Mouse (Mus musculus) hindbrain, embryonic 11.5 days (tissue): Measurements from ENCODE around the gene Myog. TPM values are rescaled to one million over a fixed set of nuclear protein-coding genes. Genes with fewer than 3 reads are reported as not detected.
A peak's percentile ranks its signal among the peaks of the same experiment; 100 is the strongest.

Source experiments
- ATAC-seq: fragments of 200-750 bp; cut with Nextera tagmentation; 2 replicates; pipeline ENCODE4 v1.8.0; 2017; ENCODE audit warnings: mild to moderate bottlenecking, moderate TSS enrichment, moderate library complexity; ENCODE audit not compliant: low FRiP score
- DNase-seq: peaks from one replicate; pipeline ENCODE4 v3.0.0-alpha.2; 2015; ENCODE audit warnings: low spot score
- H3K27ac ChIP-seq: fragments of 300-500 bp; sonication (generic); 2 replicates; pipeline ENCODE4 v1.5.1; 2014; ENCODE audit warnings: mild to moderate bottlenecking, low read depth, low read length
- H3K27me3 ChIP-seq: fragments of 300-500 bp; sonication (generic); 2 replicates; pipeline ENCODE4 v1.6.1; 2014; ENCODE audit warnings: mild to moderate bottlenecking, low read length, moderate library complexity, mixed read lengths; ENCODE audit not compliant: control insufficient read depth, insufficient read depth
- H3K36me3 ChIP-seq: fragments of 300-500 bp; sonication (generic); 2 replicates; pipeline ENCODE4 v1.6.1; 2014; ENCODE audit warnings: mild to moderate bottlenecking, low read length, moderate library complexity, mixed read lengths; ENCODE audit not compliant: control insufficient read depth, insufficient read depth
- H3K4me1 ChIP-seq: fragments of 300-500 bp; sonication (generic); replicated peaks from 2 replicates; pipeline ENCODE4 v1.6.1; 2014; ENCODE audit warnings: low read length, mixed read lengths; ENCODE audit not compliant: control insufficient read depth, insufficient read depth
- H3K4me2 ChIP-seq: fragments of 300-500 bp; sonication (generic); replicated peaks from 2 replicates; pipeline ENCODE4 v1.6.1; 2014; ENCODE audit warnings: mild to moderate bottlenecking, low read depth, low read length
- H3K4me3 ChIP-seq: fragments of 300-500 bp; sonication (generic); 2 replicates; pipeline ENCODE4 v1.5.1; 2014; ENCODE audit warnings: low read depth, low read length
- H3K9ac ChIP-seq: fragments of 300-500 bp; sonication (generic); 2 replicates; pipeline ENCODE4 v1.6.1; 2014; ENCODE audit warnings: low read depth, low read length
- H3K9me3 ChIP-seq: fragments of 300-500 bp; sonication (generic); 2 replicates; pipeline ENCODE4 v1.6.1; 2016; ENCODE audit warnings: low read length; ENCODE audit not compliant: control insufficient read depth
- WGBS: fragments of 180-500 bp; shearing (Covaris S2); extraction: QIAGEN DNeasy Blood & Tissue Kit; methylation state at CpG from one replicate; pipeline ENCODE4 v1.1.7; 2014; 5-methylcytosine and 5-hydroxymethylcytosine counted together
- polyA plus RNA-seq: library from polyadenylated mRNA; unstranded; fragments of >200 nt; fragmentation: Nextera tagmentation; extraction: Ambion mirVana; gene quantifications from 2 replicates; pipeline ENCODE4 v1.2.1, GENCODE M21; 2014

Myog gene
- polyA plus RNA-seq = 5.5 and 12.2 TPM in 2 replicates

- no peak within 1 kb of the TSS for H3K27ac ChIP-seq
- H3K4me2 ChIP-seq = no peak within 1 kb of the TSS
- no peaks in the 10 kb centered on the region for H3K9me3 ChIP-seq
- no peak within 1 kb of the TSS for H3K4me3 ChIP-seq
- no peaks in the 10 kb centered on the region for H3K27me3 ChIP-seq
- H3K9ac ChIP-seq = no peak within 1 kb of the TSS
- no peaks in the 10 kb centered on the region for H3K36me3 ChIP-seq
- no peak; the same call in 1 of the 2 replicates for ATAC-seq
- 48% methylated on average over 11 of the region's 11 CpGs for WGBS
- no peak for DNase-seq
- H3K4me1 ChIP-seq = peaks cover 3% of the 10 kb centered on the region; the same call in 1 of the 2 replicates
Observed at GRCm38 (mm10) chr1:134289598-134290099, at the start of gene Myog. Myog (plus strand) TSS chr1:134289989.

GRCm38 (mm10) chr1:134240701-134241100 is 49.1 kb upstream of the Myog start:
- Histone ChIP-seq H3K9ac (no peak overlapping the region), H3K27me3 (peaks cover 8% of the 10 kb centered on the region), H3K4me2 (no peak overlapping the region), H3K9me3 (no peaks in the 10 kb centered on the region), H3K4me1 (no peaks in the 10 kb centered on the region; the same call in 1 of the 2 replicates), H3K36me3 (no peaks in the 10 kb centered on the region), H3K27ac (no peak overlapping the region), H3K4me3 (no peak overlapping the region)
- 84% methylated on average over 9 of the region's 9 CpGs for WGBS
- DNase-seq (no peak), ATAC-seq (no peak)

DNA sequence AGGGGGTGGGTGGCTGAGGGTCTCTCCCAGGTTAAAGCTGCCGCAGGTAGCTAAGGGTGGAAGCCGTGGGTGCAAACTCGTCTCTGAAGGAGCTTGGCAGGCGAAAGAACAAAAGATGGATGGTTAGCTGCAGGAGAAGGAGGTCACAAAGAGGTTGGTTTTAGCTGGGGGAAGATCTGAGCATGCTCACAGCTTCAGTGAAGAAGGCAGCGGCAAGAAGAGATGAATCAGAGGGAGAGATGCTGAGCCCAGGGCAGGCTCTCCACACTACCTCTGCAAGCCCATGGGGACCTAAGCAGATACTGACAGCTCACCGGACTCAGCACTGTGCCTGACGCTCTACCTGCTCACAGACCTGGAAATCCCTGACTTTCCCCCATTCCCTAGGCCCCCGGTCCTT is 48.5 kb upstream of the Myog start:
- 75% methylated on average over 8 of the region's 8 CpGs for WGBS
- H3K4me3 ChIP-seq = no peak overlapping the region
- no peak overlapping the region for H3K4me2 ChIP-seq
- no peak overlapping the region for H3K9ac ChIP-seq
- H3K4me1 ChIP-seq = no peaks in the 10 kb centered on the region
- ATAC-seq (no peak), DNase-seq (no peak)
- peaks cover 2% of the 10 kb centered on the region; the same call in 1 of the 2 replicates for H3K27me3 ChIP-seq
- no peak overlapping the region for H3K27ac ChIP-seq
- no peaks in the 10 kb centered on the region for H3K36me3 ChIP-seq
- H3K9me3 ChIP-seq = no peaks in the 10 kb centered on the region

DNA sequence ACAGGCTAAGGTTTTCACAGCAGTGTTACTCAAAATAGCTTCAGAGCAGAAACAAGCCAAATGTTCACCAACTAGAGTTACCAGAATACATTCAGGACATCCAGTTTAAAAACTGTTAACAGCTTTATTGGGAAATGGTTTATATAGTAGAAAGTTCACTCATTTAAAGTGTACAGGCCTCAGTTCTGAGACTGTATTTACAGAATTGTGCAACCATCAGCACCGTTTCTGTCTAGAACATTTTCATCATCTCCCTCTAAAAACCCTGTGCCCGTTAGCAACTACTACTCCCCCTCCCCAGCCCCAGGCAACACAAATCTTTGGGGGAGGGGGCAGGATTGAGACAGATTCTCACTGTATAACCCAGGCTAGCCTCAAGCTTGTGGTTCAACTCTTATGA is 47.5 kb upstream of the Myog start:
- Histone ChIP-seq H3K9me3 (no peaks in the 10 kb centered on the region), H3K36me3 (no peaks in the 10 kb centered on the region), H3K27me3 (no peaks in the 10 kb centered on the region), H3K27ac (no peak overlapping the region), H3K4me1 (no peaks in the 10 kb centered on the region), H3K4me2 (no peak overlapping the region), H3K4me3 (no peak overlapping the region), H3K9ac (no peak overlapping the region)
- ATAC-seq (no peak), DNase-seq (no peak)
- WGBS = 80% methylated on average over 2 of the region's 2 CpGs

- no peak for DNase-seq
- Histone ChIP-seq H3K9me3 (no peaks in the 10 kb centered on the region), H3K9ac (no peak overlapping the region; the same call in 1 of the 2 replicates), H3K4me2 (no peak overlapping the region), H3K4me1 (no peaks in the 10 kb centered on the region), H3K36me3 (no peaks in the 10 kb centered on the region), H3K27ac (no peak overlapping the region), H3K27me3 (no peaks in the 10 kb centered on the region), H3K4me3 (no peak overlapping the region)
- WGBS = 67% methylated on average over 6 of the region's 6 CpGs
- ATAC-seq = no peak
Observed at GRCm38 (mm10) chr1:134243505-134243904, 46.3 kb upstream of the Myog start.

DNA sequence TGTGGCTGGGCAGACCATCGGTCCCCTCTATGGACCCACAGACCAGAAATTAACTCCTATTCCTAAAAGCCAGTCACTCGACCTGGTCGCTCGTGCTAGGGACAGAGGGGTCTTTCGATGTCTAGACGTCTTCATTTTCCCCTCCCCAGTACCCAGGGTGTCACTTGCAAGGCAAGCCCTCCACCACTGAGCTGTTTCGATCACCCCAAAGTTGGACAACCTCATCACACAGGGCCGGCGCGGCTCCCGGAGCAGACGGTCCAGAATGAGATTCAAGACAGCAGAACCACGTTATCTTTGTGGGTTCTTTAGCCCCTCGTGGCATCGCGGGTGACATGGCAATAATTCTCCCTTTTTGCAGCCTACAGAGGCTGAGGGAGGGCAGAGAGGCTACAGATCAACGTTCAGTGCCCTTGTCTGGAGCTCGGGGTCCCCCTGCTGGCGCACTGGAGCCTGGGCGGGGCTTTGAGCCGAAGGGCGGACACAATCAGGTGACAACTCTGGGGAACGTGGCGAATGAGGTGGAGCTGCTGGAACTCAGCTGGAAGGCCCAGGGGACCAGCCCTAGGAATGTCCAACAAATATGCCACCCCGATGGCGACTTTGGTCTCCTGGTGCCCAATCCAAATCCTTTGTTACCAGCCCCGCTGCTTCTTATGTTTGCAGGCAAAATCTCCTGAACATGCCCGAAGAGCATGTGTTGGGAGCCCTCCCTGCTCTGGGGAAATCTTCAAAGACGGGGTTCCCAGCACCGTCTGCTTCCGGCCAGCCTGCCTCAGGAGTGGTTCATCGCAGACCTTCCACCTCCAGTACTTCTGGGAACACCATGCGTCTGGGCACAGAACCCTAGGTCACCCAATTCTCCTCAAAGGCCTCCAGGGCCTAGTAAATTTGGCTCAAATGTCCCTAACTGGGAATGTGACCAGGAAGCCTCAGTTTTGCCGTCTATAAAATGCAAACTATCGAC is 45.6 kb upstream of the Myog start:
- Histone ChIP-seq H3K27ac (no peak overlapping the region), H3K36me3 (no peaks in the 10 kb centered on the region), H3K9me3 (no peaks in the 10 kb centered on the region), H3K27me3 (no peaks in the 10 kb centered on the region), H3K4me2 (peak overlapping the region; percentile 25), H3K9ac (no peak overlapping the region; the same call in none of the 2 replicates), H3K4me3 (no peak overlapping the region), H3K4me1 (no peaks in the 10 kb centered on the region)
- DNase-seq = peak; percentile 89
- peak; percentile 68 for ATAC-seq
- 23% methylated on average over 35 of the region's 35 CpGs for WGBS

DNA sequence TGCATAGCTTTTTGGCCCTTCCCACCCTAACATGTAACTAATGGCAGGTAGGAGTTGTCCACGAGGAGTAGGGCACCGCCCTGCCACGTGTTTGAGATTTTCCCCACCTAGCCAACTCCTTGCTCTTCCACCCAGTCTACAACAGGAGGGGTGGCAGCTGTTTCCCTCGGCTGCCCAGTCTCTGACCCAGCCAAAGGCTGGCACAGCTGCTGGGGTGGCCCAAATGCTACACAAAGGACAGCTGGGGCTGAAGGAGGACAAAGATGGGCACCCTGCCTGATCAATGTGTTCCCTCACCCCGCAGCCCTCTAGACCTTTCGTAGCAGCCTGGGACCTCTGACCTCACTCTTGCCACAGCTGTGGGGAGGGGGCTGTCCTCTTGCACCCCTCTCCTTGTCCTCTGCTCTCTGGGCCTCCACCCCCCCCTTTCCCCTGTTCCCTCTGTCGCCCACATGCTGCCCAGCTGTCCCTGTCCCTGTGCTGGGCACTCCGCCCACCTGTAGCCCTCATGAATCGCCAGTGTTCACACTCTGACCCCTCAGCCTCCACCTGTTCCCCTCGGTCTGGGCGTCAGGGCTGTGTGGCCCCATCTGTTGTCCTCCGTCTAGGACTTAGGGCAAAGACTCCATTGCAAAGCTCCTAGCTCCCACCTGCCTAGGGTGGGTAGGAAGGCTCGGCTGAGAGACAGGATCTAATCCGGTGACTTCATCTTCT is 44.6 kb upstream of the Myog start:
- H3K36me3 ChIP-seq = no peaks in the 10 kb centered on the region
- no peaks in the 10 kb centered on the region for H3K27me3 ChIP-seq
- no peak overlapping the region for H3K9ac ChIP-seq
- H3K9me3 ChIP-seq = no peaks in the 10 kb centered on the region
- no peak overlapping the region for H3K4me2 ChIP-seq
- ATAC-seq (no peak), DNase-seq (no peak)
- H3K4me3 ChIP-seq = no peak overlapping the region
- H3K4me1 ChIP-seq = no peaks in the 10 kb centered on the region
- H3K27ac ChIP-seq = no peak overlapping the region
- 75% methylated on average over 14 of the region's 14 CpGs for WGBS

DNA sequence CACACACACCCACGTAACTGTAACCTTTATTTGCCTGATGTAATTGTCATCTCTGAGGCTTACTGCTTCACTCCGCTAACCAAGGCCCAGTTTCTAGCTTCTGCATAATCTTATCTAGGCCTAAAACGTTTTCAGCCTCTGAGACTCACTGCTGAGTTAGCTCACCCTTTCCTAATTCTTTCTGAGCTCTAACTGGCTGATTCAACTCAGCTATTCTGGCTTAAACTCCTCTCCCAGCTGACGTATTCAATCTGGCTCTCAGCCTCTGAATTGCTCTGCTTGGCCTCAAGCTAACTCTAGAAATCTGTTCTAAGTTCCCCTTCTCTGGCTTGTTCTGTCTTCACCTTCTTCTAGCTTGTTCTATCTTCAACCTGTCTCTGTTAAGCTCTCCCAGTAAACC is 43.2 kb upstream of the Myog start:
- no peak overlapping the region for H3K27ac ChIP-seq
- H3K36me3 ChIP-seq = no peaks in the 10 kb centered on the region
- WGBS = 60% methylated on average over 4 of the region's 4 CpGs
- H3K4me1 ChIP-seq = no peaks in the 10 kb centered on the region
- ATAC-seq (no peak), DNase-seq (no peak)
- H3K4me2 ChIP-seq = no peak overlapping the region
- no peaks in the 10 kb centered on the region for H3K27me3 ChIP-seq
- no peak overlapping the region for H3K4me3 ChIP-seq
- H3K9ac ChIP-seq = no peak overlapping the region
- H3K9me3 ChIP-seq = no peaks in the 10 kb centered on the region
